Mouse (Mus musculus) kidney, adult 9 months (tissue): ENCODE measurements around the gene 5530401A14Rik.

Experiments
- DNase-seq: peaks from one replicate; pipeline ENCODE4 v3.0.0; 2022

Gene 5530401A14Rik

GRCm38 (mm10) chr11:81860250-81860972, at the start of gene 5530401A14Rik:
5530401A14Rik (plus strand) TSS chr11:81860673.
- peak; percentile 14 for DNase-seq

- no peak for DNase-seq
Measured at GRCm38 (mm10) chr11:81814816-81815215, 45.7 kb upstream of the 5530401A14Rik start.

GRCm38 (mm10) chr11:81816531-81816930, 43.9 kb upstream of the 5530401A14Rik start:
- no peak for DNase-seq

- no peak for DNase-seq
Measured at GRCm38 (mm10) chr11:81832381-81832780, 28.1 kb upstream of the 5530401A14Rik start.

GRCm38 (mm10) chr11:81838426-81838825, 22.0 kb upstream of the 5530401A14Rik start:
- no peak for DNase-seq

- peak; percentile 73 for DNase-seq
Measured at GRCm38 (mm10) chr11:81841001-81841400, 19.5 kb upstream of the 5530401A14Rik start.

GRCm38 (mm10) chr11:81845010-81845685, 15.3 kb upstream of the 5530401A14Rik start:
- peak; percentile 29 for DNase-seq

- DNase-seq: no peak
Measured at GRCm38 (mm10) chr11:81845686-81846036, 14.8 kb upstream of the 5530401A14Rik start.

GRCm38 (mm10) chr11:81847773-81848490, 12.5 kb upstream of the 5530401A14Rik start:
- no peak for DNase-seq

- no peak for DNase-seq
Measured at GRCm38 (mm10) chr11:81865661-81866382, 5.3 kb downstream of the 5530401A14Rik start.

GRCm38 (mm10) chr11:81871506-81872213, 11.2 kb downstream of the 5530401A14Rik start:
- no peak for DNase-seq

GRCm38 (mm10) chr11:81896511-81896910, 36.0 kb downstream of the 5530401A14Rik start:
- no peak for DNase-seq

- DNase-seq: no peak
Measured at GRCm38 (mm10) chr11:81897547-81898354, 37.3 kb downstream of the 5530401A14Rik start.

GRCm38 (mm10) chr11:81902318-81902717, 41.8 kb downstream of the 5530401A14Rik start:
- no peak for DNase-seq

- DNase-seq: no peak
Measured at GRCm38 (mm10) chr11:81908760-81909159, 48.3 kb downstream of the 5530401A14Rik start.

- DNase-seq: no peak
Measured at GRCm38 (mm10) chr11:81909397-81909894, 49.0 kb downstream of the 5530401A14Rik start.

GRCm38 (mm10) chr11:81913071-81913470, 52.6 kb downstream of the 5530401A14Rik start:
- no peak for DNase-seq

- no peak for DNase-seq
Measured at GRCm38 (mm10) chr11:81915501-81915900, 55.0 kb downstream of the 5530401A14Rik start.

- no peak for DNase-seq
Measured at GRCm38 (mm10) chr11:81923096-81923495, 62.6 kb downstream of the 5530401A14Rik start.

GRCm38 (mm10) chr11:81923626-81924025, 63.2 kb downstream of the 5530401A14Rik start:
- DNase-seq: no peak

- DNase-seq: no peak
Measured at GRCm38 (mm10) chr11:81926393-81926792, 65.9 kb downstream of the 5530401A14Rik start.
